Mouse (Mus musculus) E14TG2a.4 (cell line): ENCODE data around the gene Ubl7.

Experiments used
- H3K27me3 ChIP-seq: 2 replicates; pipeline ENCODE4 v1.6.1; 2014; ENCODE audit warnings: low read length, control low read depth; ENCODE audit not compliant: insufficient read depth
- H3K36me3 ChIP-seq: 2 replicates; pipeline ENCODE4 v1.6.1; 2014; ENCODE audit warnings: low read length, control low read depth; ENCODE audit not compliant: insufficient read depth
- H3K4me1 ChIP-seq: replicated peaks from 2 replicates; pipeline ENCODE4 v1.6.1; 2014; ENCODE audit warnings: low read depth, low read length, control low read depth
- H3K4me3 ChIP-seq: replicated peaks from 2 replicates; pipeline ENCODE4 v1.5.1; 2014; ENCODE audit warnings: mild to moderate bottlenecking, low read length
- H3K9me3 ChIP-seq: 2 replicates; pipeline ENCODE4 v1.6.1; 2014; ENCODE audit warnings: low read length, control low read depth
- CTCF ChIP-seq: conservative IDR thresholded peaks from 2 replicates; pipeline ENCODE4 v1.5.1; 2014; ENCODE audit warnings: low read length
- NANOG ChIP-seq: IDR thresholded peaks from 2 replicates; pipeline ENCODE4 v1.6.1; 2014; ENCODE audit warnings: borderline replicate concordance, low read length, mixed read lengths
- POU5F1 ChIP-seq: IDR thresholded peaks from 2 replicates; pipeline ENCODE4 v1.6.1; 2014; ENCODE audit warnings: low read length, borderline replicate concordance

The Ubl7 gene

GRCm38 (mm10) chr9:57978858-57979257, 68.1 kb downstream of the Ubl7 start:
- Histone ChIP-seq H3K27me3 (peaks cover 18% of the 10 kb centered on the region), H3K36me3 (no peaks in the 10 kb centered on the region), H3K4me1 (no peaks in the 10 kb centered on the region), H3K9me3 (peaks cover 15% of the 10 kb centered on the region), H3K4me3 (no peak overlapping the region)
- TF ChIP-seq CTCF (no peak), NANOG (no peak), POU5F1 (no peak)
